Mouse (Mus musculus) embryonic fibroblast, embryonic 13.5 days (primary cell): ENCODE measurements at regions not wholly inside any gene's neighbourhood (a gene's known extent, or its start where the extent isn't known, plus 50 kb on each side); places are given as distances from the start of the nearest gene placed in this dataset.

ENCODE experiments used
- H3K27ac ChIP-seq: 2 replicates; pipeline ENCODE4 v1.5.1; 2012; ENCODE audit warnings: low read length, control low read depth, inconsistent platforms; ENCODE audit not compliant: insufficient read depth
- H3K4me1 ChIP-seq: 2 replicates; pipeline ENCODE4 v1.6.1; 2011; ENCODE audit warnings: low read length; ENCODE audit not compliant: control insufficient read depth, insufficient read depth
- H3K4me3 ChIP-seq: 2 replicates; pipeline ENCODE4 v1.5.1; 2011; ENCODE audit warnings: mild to moderate bottlenecking, control low read depth, low read length; ENCODE audit not compliant: insufficient read depth
- CTCF ChIP-seq: IDR thresholded peaks from 2 replicates; pipeline ENCODE4 v1.5.1; 2011; ENCODE audit warnings: mild to moderate bottlenecking, control low read depth, low read length, moderate library complexity, borderline replicate concordance; ENCODE audit not compliant: insufficient read depth
- POLR2A ChIP-seq: IDR thresholded peaks from 2 replicates; pipeline ENCODE4 v1.6.1; 2011; ENCODE audit warnings: low read depth, mild to moderate bottlenecking, control low read depth, low read length, moderate library complexity

GRCm38 (mm10) chr7:133521936-133522335 is 80.0 kb downstream of the Tex36 start:
- no peak for TF ChIP-seq CTCF
- Histone ChIP-seq H3K27ac (no peak overlapping the region), H3K4me3 (no peak overlapping the region), H3K4me1 (peaks cover 5% of the 10 kb centered on the region; the same call in 1 of the 2 replicates)

- TF ChIP-seq POLR2A (no peak), CTCF (no peak)
Observed at GRCm38 (mm10) chr7:133518926-133519325, 83.0 kb downstream of the Tex36 start.

GRCm38 (mm10) chr7:133517576-133517975 is 84.4 kb downstream of the Tex36 start:
- peaks cover 5% of the 10 kb centered on the region; the same call in 1 of the 2 replicates for H3K4me1 ChIP-seq
- H3K27ac ChIP-seq: no peak overlapping the region
- TF ChIP-seq CTCF (no peak), POLR2A (no peak)
- no peak overlapping the region for H3K4me3 ChIP-seq

More at GRCm38 (mm10) chr7:133518926-133519325, 83.0 kb downstream of the Tex36 start:
- Histone ChIP-seq H3K4me1 (peaks cover 5% of the 10 kb centered on the region; the same call in 1 of the 2 replicates), H3K4me3 (no peak overlapping the region), H3K27ac (no peak overlapping the region; the same call in 1 of the 2 replicates)

- no peak overlapping the region for H3K4me3 ChIP-seq
- no peak overlapping the region for H3K27ac ChIP-seq
- TF ChIP-seq POLR2A: no peak
- TF ChIP-seq CTCF: no peak
- H3K4me1 ChIP-seq: no peaks in the 10 kb centered on the region
Observed at GRCm38 (mm10) chr7:133510926-133511325, 91.0 kb downstream of the Tex36 start.

DNA sequence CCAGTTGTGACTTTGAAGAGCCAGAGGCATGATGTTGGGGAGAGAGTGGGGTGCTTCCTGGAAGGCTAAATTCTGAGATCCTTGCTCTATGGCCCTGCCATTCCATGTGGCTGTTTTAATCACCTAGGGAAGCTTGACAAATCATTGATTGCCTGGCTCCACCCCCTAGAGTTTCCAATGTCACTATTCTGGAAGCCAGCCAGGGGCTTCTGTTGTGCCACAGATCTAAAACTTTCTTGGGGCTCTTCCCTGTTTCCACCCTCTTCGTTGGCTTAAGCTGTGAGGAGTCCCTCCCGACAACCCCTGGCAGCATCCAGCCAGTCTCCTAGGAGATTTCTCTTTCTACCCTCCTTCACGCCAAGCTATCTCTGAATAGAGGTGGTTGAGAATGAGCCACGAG is 92.5 kb downstream of the Tex36 start:
- H3K4me1 ChIP-seq: no peaks in the 10 kb centered on the region
- TF ChIP-seq POLR2A (no peak), CTCF (no peak)
- H3K27ac ChIP-seq: no peak overlapping the region
- H3K4me3 ChIP-seq: no peak overlapping the region

DNA sequence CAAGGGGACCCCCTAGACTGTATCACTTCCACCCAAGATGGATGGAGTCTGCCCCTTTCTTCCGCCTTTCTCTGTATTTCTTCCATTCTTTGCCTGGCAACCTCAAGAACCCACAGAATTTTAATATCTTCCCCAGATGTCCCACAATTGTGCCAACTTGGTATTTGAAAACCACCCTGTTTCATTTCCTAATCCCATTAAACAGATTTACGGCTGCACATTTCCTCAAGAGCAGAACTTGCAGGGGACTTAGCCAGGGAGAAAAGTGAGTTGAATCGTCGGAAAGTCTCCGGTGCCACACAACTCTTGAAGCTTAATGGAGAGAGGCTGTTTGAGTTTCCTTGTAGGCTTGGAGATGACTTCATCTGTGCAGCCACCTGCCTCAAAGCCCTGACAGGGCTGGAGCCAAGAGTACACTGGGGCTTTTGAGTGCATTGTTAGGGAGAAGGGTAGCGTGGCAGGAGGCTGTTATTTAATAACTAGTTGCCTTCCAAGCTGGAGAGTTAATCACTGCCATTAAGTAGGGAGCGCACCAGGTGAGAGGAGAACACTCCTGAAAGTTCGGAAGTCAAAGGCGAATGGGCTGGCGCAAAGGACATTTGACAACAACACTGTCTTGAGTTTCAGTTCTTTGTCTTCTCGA is 93.5 kb downstream of the Tex36 start:
- no peak overlapping the region for H3K4me3 ChIP-seq
- H3K4me1 ChIP-seq: no peaks in the 10 kb centered on the region
- no peak for TF ChIP-seq POLR2A
- TF ChIP-seq CTCF: no peak
- H3K27ac ChIP-seq: no peak overlapping the region

DNA sequence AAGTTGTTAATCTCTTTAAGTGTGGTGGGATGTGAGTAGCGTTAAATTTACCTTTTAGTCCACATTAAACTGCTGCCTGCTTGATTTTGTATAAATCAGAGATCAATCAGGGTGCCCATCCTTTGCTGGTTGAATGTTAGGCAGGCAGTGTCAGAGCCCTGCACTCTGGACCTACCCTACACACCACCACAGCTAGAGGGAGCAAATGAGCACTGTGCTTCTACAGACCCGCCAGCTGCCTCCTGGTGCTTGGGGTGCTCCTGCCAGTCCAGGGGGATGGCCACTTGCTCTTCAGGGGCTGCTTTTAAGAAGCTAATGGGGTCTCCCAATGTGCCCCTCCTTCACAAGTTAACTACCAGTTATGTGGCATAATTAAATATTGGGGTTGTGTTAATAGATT is 96.3 kb downstream of the Tex36 start:
- TF ChIP-seq CTCF (no peak), POLR2A (no peak)
- no peak overlapping the region for H3K27ac ChIP-seq

DNA sequence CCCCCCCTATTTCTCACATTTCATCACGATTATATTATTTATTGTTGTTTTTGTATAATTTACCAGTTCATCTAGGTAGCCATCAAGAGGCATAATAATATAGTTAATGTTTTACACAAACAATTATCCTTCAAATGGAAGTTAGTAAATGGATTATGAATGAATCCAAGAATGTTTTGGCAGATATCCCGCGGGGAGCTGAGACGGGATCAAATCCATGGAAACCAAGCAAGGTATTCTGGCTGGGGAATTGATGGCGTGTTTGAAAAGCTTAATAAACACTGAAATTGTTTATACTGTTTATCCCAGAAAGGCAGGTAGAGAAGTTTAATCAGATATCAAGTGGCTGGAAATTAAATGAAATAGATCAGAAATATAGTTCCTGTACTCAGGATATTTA is 98.0 kb downstream of the Tex36 start:
- Histone ChIP-seq H3K27ac (no peak overlapping the region), H3K4me3 (no peak overlapping the region), H3K4me1 (no peaks in the 10 kb centered on the region)
- TF ChIP-seq CTCF (no peak), POLR2A (no peak)

More for the DNA sequence above, 96.3 kb downstream of the Tex36 start:
- H3K4me1 ChIP-seq: no peaks in the 10 kb centered on the region
- H3K4me3 ChIP-seq: no peak overlapping the region

DNA sequence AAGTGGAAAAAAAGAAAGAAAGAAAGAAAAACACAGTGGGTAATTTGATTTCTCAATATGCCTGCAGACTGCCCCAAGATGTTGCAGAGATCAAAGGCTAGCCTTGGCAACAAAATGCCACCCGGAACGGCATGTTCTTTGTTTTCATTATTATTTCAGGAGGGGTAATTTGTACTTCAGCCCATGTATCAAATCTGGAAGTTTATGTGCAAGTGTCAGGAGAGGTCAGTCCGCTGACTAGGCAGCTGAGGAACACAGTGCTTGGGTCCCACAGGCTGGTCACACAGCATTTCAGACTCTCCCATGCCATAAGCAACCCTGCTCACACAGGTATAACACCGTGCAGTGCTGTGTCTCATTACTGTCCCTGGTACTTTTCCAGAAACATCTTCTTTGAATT is 99.2 kb downstream of the Tex36 start:
- Histone ChIP-seq H3K27ac (no peak overlapping the region), H3K4me1 (no peaks in the 10 kb centered on the region), H3K4me3 (no peak overlapping the region)
- TF ChIP-seq CTCF: no peak
- no peak for TF ChIP-seq POLR2A

DNA sequence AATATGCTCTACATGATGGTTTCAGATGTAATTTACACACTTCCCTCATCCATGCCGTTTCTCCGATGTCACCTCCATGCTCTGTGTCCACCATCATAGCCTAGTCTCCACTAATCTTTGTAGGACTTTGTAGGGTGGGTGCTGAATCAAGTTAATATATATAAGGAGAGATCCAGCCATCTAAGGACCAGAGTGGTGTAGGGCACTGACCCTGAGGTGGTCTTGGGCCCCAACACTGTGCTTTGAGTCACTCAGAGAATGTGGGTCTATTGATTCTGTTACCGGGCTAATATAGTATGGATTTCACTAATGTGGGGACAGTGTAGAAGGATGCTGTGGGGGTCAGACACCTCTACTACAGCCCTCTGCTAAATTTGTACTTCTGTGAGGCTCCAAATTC is 104.4 kb downstream of the Tex36 start:
- peaks cover 5% of the 10 kb centered on the region for H3K4me1 ChIP-seq
- no peak overlapping the region for H3K4me3 ChIP-seq
- no peak for TF ChIP-seq CTCF
- no peak for TF ChIP-seq POLR2A
- H3K27ac ChIP-seq: no peak overlapping the region
